Mouse (Mus musculus): Measurements from ENCODE around the gene Slc29a3. TPM values are rescaled to one million over a fixed set of nuclear protein-coding genes. Genes with fewer than 3 reads are reported as not detected.

Gene Slc29a3
- polyA plus RNA-seq, 1 experiment from 2014 or later, result 8.0 TPM

GRCm38 (mm10) chr10:60697775-60698174, 54.8 kb downstream of the Slc29a3 start:
- H3K27ac ChIP-seq (ENCODE audit: low read length), result no peak overlapping the region
- H3K36me3 ChIP-seq (ENCODE audit: control insufficient read depth, insufficient read depth), result no peaks in the 10 kb centered on the region
- H3K4me3 ChIP-seq (ENCODE audit: low read length), result no peak overlapping the region
- H3K9me3 ChIP-seq (replicated peaks; ENCODE audit: control insufficient read depth, low read length), result no peaks in the 10 kb centered on the region
- no peaks in the 10 kb centered on the region for H3K4me1 ChIP-seq (ENCODE audit: control insufficient read depth, insufficient read depth, low read length)
- no peak for ATAC-seq (replicated peaks; ENCODE audit: extremely low read depth, insufficient read depth, low FRiP score)
- peaks cover 11% of the 10 kb centered on the region for H3K27me3 ChIP-seq (ENCODE audit: control insufficient read depth, insufficient read depth, low read length)
- WGBS, result 74% methylated on average over 6 of the region's 6 CpGs
- H3K4me2 ChIP-seq (ENCODE audit: low read depth, low read length), result no peak overlapping the region
- no peak overlapping the region for H3K9ac ChIP-seq (ENCODE audit: low read length)

GRCm38 (mm10) chr10:60696975-60697374, 55.6 kb downstream of the Slc29a3 start:
- 9% methylated on average over 5 of the region's 5 CpGs for whole genome bisulfite sequencing
- Histone ChIP-seq H3K9me3 (replicated peaks; ENCODE audit: control insufficient read depth, low read length) (no peaks in the 10 kb centered on the region), H3K4me3 (ENCODE audit: low read length) (no peak overlapping the region), H3K4me2 (ENCODE audit: low read depth, low read length) (no peak overlapping the region), H3K36me3 (ENCODE audit: control insufficient read depth, insufficient read depth) (no peaks in the 10 kb centered on the region), H3K9ac (ENCODE audit: low read length) (no peak overlapping the region), H3K4me1 (ENCODE audit: control insufficient read depth, insufficient read depth, low read length) (no peaks in the 10 kb centered on the region), H3K27me3 (ENCODE audit: control insufficient read depth, insufficient read depth, low read length) (peaks cover 11% of the 10 kb centered on the region), H3K27ac (ENCODE audit: low read length) (no peak overlapping the region)
- 0 out of 2 replicates have a peak, but pooled peaks have one; percentile 52 for ATAC-seq (replicated peaks; ENCODE audit: extremely low read depth, insufficient read depth, low FRiP score)

GRCm38 (mm10) chr10:60696390-60696789, 56.2 kb downstream of the Slc29a3 start, which contains the start of gene Cdh23:
Gene Cdh23, minus strand, starts transcription at chr10:60696490.
- 79% methylated on average over 6 of the region's 6 CpGs for WGBS
- no peak within 1 kb of the TSS for H3K4me2 ChIP-seq (ENCODE audit: low read depth, low read length)
- H3K27ac ChIP-seq (ENCODE audit: low read length), result no peak within 1 kb of the TSS
- no peaks in the 10 kb centered on the region for H3K9me3 ChIP-seq (replicated peaks; ENCODE audit: control insufficient read depth, low read length)
- no peaks in the 10 kb centered on the region for H3K4me1 ChIP-seq (ENCODE audit: control insufficient read depth, insufficient read depth, low read length)
- no peak for ATAC-seq (replicated peaks; ENCODE audit: extremely low read depth, insufficient read depth, low FRiP score)
- no peak within 1 kb of the TSS for H3K4me3 ChIP-seq (ENCODE audit: low read length)
- no peak within 1 kb of the TSS for H3K9ac ChIP-seq (ENCODE audit: low read length)
- no peaks in the 10 kb centered on the region for H3K36me3 ChIP-seq (ENCODE audit: control insufficient read depth, insufficient read depth)
- H3K27me3 ChIP-seq (ENCODE audit: control insufficient read depth, insufficient read depth, low read length), result peaks cover 11% of the 10 kb centered on the region

GRCm38 (mm10) chr10:60691671-60692390, 60.8 kb downstream of the Slc29a3 start:
- H3K4me3 ChIP-seq (ENCODE audit: low read length), result no peak overlapping the region
- peak; percentile 34 for ATAC-seq (replicated peaks; ENCODE audit: extremely low read depth, insufficient read depth, low FRiP score)
- 71% methylated on average over 20 of the region's 20 CpGs for WGBS
- H3K9ac ChIP-seq (ENCODE audit: low read length), result no peak overlapping the region
- peaks cover 2% of the 10 kb centered on the region; the same call in 1 of the 2 replicates for H3K4me1 ChIP-seq (ENCODE audit: control insufficient read depth, insufficient read depth, low read length)
- no peak overlapping the region for H3K27ac ChIP-seq (ENCODE audit: low read length)
- H3K9me3 ChIP-seq (replicated peaks; ENCODE audit: control insufficient read depth, low read length), result no peaks in the 10 kb centered on the region
- H3K4me2 ChIP-seq (ENCODE audit: low read depth, low read length), result no peak overlapping the region
- no peaks in the 10 kb centered on the region for H3K36me3 ChIP-seq (ENCODE audit: control insufficient read depth, insufficient read depth)
- H3K27me3 ChIP-seq (ENCODE audit: control insufficient read depth, insufficient read depth, low read length), result peaks cover 34% of the 10 kb centered on the region

- Histone ChIP-seq H3K4me2 (ENCODE audit: low read depth, low read length) (no peak overlapping the region), H3K27ac (ENCODE audit: low read length) (no peak overlapping the region; the same call in 1 of the 2 replicates), H3K4me1 (ENCODE audit: control insufficient read depth, insufficient read depth, low read length) (peaks cover 9% of the 10 kb centered on the region), H3K9ac (ENCODE audit: low read length) (no peak overlapping the region), H3K9me3 (replicated peaks; ENCODE audit: control insufficient read depth, low read length) (no peaks in the 10 kb centered on the region), H3K4me3 (ENCODE audit: low read length) (no peak overlapping the region), H3K36me3 (ENCODE audit: control insufficient read depth, insufficient read depth) (no peaks in the 10 kb centered on the region), H3K27me3 (ENCODE audit: control insufficient read depth, insufficient read depth, low read length) (peaks cover 43% of the 10 kb centered on the region)
- WGBS, result 35% methylated on average over 6 of the region's 6 CpGs
- no peak for ATAC-seq (replicated peaks; ENCODE audit: extremely low read depth, insufficient read depth, low FRiP score)
These were observed 61.6 kb downstream of the Slc29a3 start for GRCm38 (mm10) chr10:60690960-60691359.

- ATAC-seq (replicated peaks; ENCODE audit: extremely low read depth, insufficient read depth, low FRiP score), result no peak
- Histone ChIP-seq H3K4me2 (ENCODE audit: low read depth, low read length) (no peak overlapping the region), H3K4me3 (ENCODE audit: low read length) (no peak overlapping the region), H3K9ac (ENCODE audit: low read length) (no peak overlapping the region), H3K36me3 (ENCODE audit: control insufficient read depth, insufficient read depth) (no peaks in the 10 kb centered on the region), H3K4me1 (ENCODE audit: control insufficient read depth, insufficient read depth, low read length) (peaks cover 9% of the 10 kb centered on the region), H3K27ac (ENCODE audit: low read length) (no peak overlapping the region), H3K27me3 (ENCODE audit: control insufficient read depth, insufficient read depth, low read length) (peaks cover 58% of the 10 kb centered on the region), H3K9me3 (replicated peaks; ENCODE audit: control insufficient read depth, low read length) (no peaks in the 10 kb centered on the region)
- 55% methylated on average over 4 of the region's 4 CpGs for WGBS
These were observed 63.2 kb downstream of the Slc29a3 start for GRCm38 (mm10) chr10:60689396-60689795.

- Histone ChIP-seq H3K27ac (ENCODE audit: low read length) (no peak overlapping the region), H3K9me3 (replicated peaks; ENCODE audit: control insufficient read depth, low read length) (no peaks in the 10 kb centered on the region), H3K4me2 (ENCODE audit: low read depth, low read length) (peak overlapping the region; percentile 94), H3K4me3 (ENCODE audit: low read length) (peak overlapping the region; percentile 61), H3K4me1 (ENCODE audit: control insufficient read depth, insufficient read depth, low read length) (peaks cover 9% of the 10 kb centered on the region), H3K36me3 (ENCODE audit: control insufficient read depth, insufficient read depth) (no peaks in the 10 kb centered on the region), H3K9ac (ENCODE audit: low read length) (peak overlapping the region; percentile 68), H3K27me3 (ENCODE audit: control insufficient read depth, insufficient read depth, low read length) (peaks cover 65% of the 10 kb centered on the region)
- ATAC-seq (replicated peaks; ENCODE audit: extremely low read depth, insufficient read depth, low FRiP score), result peak; percentile 39; the same call in 1 of the 2 replicates
- under 1% methylated on average over 76 of the region's 76 CpGs for WGBS
These were observed 65.4 kb downstream of the Slc29a3 start for GRCm38 (mm10) chr10:60687011-60687776.

GRCm38 (mm10) chr10:60686641-60686975, 66.0 kb downstream of the Slc29a3 start:
- Histone ChIP-seq H3K9me3 (replicated peaks; ENCODE audit: control insufficient read depth, low read length) (no peaks in the 10 kb centered on the region), H3K4me3 (ENCODE audit: low read length) (peak overlapping the region; percentile 61), H3K27me3 (ENCODE audit: control insufficient read depth, insufficient read depth, low read length) (peaks cover 65% of the 10 kb centered on the region), H3K4me2 (ENCODE audit: low read depth, low read length) (peak overlapping the region; percentile 94), H3K4me1 (ENCODE audit: control insufficient read depth, insufficient read depth, low read length) (peaks cover 9% of the 10 kb centered on the region), H3K27ac (ENCODE audit: low read length) (no peak overlapping the region), H3K36me3 (ENCODE audit: control insufficient read depth, insufficient read depth) (no peaks in the 10 kb centered on the region), H3K9ac (ENCODE audit: low read length) (peak overlapping the region; percentile 68)
- WGBS, result under 1% methylated on average over 37 of the region's 37 CpGs
- ATAC-seq (replicated peaks; ENCODE audit: extremely low read depth, insufficient read depth, low FRiP score), result no peak

Data from heart, embryonic 16.5 days (tissue).